Mouse (Mus musculus) embryonic fibroblast, embryonic 13.5 days (primary cell): ENCODE data around the gene Acta2.

Source experiments
- CTCF ChIP-seq: IDR thresholded peaks from 2 replicates; pipeline ENCODE4 v1.5.1; 2011; ENCODE audit warnings: mild to moderate bottlenecking, control low read depth, low read length, moderate library complexity, borderline replicate concordance; ENCODE audit not compliant: insufficient read depth
- POLR2A ChIP-seq: IDR thresholded peaks from 2 replicates; pipeline ENCODE4 v1.6.1; 2011; ENCODE audit warnings: low read depth, mild to moderate bottlenecking, control low read depth, low read length, moderate library complexity

DNA sequence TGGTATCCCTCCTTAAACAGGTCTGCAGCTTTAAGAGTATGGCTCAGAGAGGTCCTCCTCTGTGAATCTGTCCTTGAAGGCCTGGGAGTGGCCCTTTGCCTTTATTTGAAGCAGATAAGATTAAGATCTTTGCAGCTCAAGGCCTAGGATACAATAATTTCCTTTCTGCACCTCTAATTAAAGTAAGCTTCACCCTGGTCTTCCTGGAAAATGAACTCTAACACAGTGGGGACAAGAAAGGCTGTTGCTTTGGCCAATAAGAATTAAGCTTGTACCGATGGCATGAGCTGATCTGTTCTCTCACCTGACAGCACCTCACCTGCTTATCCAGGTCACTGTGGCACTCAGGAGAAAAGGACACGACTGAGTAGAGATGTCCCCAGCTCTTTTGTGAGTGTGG, 44.5 kb downstream of the Acta2 start:
- TF ChIP-seq POLR2A, result no peak
- no peak for TF ChIP-seq CTCF
